Mouse (Mus musculus): ENCODE measurements around the gene Elavl2.

DNA sequence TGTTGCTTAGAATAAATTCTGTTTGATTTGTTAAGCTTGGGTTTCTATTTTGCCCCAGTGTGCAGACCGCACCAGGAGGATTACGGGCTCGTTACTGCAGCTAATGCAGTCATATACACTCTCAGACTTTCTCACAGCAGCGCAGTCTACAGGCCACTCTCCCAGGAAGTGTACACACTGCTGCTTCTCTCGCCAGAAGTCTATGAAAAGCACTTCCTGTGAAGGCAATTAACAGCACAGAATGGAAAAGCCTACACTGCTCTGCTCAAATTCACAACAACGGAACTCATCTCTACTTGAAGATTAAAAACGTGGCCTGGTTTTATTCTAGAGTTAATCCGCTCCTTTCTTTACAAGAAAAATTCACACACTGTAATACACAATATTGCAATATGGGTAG lies 137.7 kb downstream of the Elavl2 start:
- TF ChIP-seq CTCF (IDR thresholded peaks at IDR 0.05; ENCODE audit: extremely low read depth, insufficient read depth, insufficient read length, insufficient replicate concordance) (no peak), POLR2A (IDR thresholded peaks at IDR 0.05; ENCODE audit: low read depth, low read length) (no peak)

All from spleen, adult 2 months (tissue).